Mouse (Mus musculus) hindlimb bud, embryonic 11.5 days (tissue): Measurements from ENCODE around the gene Kifap3.

ENCODE experiments used
- DNase-seq: peaks from one replicate; pipeline ENCODE4 v3.0.0-alpha.2; 2012; ENCODE audit warnings: low read depth, low spot score; ENCODE audit errors: extremely low spot score

Gene Kifap3

GRCm38 (mm10) chr1:163893294-163893693 lies 113.9 kb downstream of the Kifap3 start:
- no peak for DNase-seq

DNA sequence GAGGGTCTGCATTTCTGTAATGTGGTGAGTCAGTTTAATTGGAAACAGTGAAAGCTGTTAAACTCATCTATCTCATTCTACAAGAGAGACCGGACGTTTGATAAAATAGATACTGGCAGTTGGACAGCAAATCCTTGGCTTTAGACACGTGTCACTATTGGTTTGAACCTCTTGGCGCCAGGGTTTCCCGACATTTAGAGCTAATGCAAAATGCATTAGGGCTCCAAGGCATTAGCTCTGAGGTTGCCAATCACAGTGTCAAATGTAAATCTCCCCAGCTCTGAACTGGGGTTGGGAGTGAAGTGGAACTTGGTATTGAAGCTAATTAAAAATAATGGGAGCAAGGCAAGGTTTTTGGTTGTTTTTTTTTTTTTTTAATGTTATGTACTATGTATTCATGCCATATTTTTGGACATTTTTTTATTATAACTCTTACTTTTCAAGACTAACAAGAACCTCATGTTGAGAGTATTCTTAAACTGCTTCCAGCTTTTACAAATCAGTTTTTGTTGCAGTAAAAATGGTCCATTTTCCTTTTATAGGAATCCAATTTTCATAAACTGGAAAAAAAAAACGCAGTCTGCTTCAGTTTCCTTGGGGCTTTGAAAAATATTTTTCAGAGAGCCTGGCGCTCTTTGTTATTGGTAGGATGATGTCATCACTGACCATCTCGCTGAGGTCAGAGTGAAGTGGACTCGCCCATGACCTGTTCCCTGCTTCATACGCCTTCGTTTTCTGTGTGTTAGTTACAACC lies 114.6 kb downstream of the Kifap3 start:
- no peak for DNase-seq

GRCm38 (mm10) chr1:163898291-163898764 lies 118.9 kb downstream of the Kifap3 start:
- peak; percentile 91 for DNase-seq

DNA sequence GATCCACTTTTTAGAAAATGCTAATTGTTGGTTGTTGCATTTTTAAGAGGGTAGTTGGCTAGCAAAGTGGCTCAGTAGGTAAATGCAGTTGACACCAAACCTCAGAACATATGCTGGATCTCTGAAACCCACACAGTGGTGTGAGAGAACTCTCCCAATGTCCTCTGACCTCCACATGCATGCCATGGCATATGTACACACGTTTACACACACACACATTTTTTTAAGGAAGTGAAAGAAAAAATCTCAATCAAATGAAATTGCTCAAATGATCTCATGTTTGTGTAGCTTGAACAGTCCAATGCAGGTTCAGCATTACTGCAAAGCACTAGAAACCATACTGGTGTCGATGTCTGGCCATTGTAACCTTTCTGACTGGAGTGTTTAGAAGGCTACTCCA lies 120.2 kb downstream of the Kifap3 start:
- DNase-seq: no peak

DNA sequence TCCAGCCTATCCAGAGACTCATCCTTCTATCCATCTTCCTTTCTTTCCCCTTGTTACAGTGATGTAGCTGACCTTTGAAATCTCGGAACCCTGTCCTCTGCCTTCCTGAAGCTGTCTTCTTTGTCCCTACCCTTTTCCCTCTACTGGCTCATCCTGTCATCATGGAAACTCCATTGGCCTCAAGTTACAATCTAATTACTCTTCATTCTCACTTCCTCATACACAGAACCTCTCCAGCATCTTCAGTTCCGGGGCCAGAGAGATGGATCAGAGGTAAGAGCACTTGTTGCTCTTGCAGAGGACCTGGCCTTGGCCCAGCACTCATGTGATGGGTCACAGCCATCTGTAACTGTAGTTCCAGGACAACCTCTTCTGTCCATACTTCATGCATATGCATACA lies 120.8 kb downstream of the Kifap3 start:
- DNase-seq: no peak

DNA sequence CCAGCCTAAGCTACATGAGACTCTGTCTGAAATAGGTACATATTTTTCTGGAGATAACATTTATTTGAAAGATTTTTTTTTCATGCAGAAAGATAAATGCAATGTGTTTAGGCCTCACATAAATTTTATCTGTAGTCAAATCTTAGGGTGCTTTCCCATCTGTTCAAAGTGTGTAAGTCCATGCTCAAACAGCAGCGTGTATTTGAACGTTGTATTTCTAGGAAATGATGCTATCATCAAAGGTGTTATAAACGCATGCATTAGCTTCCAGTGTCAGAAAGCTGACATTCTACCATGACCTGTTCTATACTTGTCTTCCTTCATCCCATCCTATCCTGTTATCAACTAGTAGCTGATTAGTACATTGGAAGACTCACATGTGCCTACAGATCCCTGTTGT lies 124.0 kb downstream of the Kifap3 start:
- DNase-seq: no peak

- DNase-seq: no peak
Observed at GRCm38 (mm10) chr1:163907007-163907811, 127.8 kb downstream of the Kifap3 start.

DNA sequence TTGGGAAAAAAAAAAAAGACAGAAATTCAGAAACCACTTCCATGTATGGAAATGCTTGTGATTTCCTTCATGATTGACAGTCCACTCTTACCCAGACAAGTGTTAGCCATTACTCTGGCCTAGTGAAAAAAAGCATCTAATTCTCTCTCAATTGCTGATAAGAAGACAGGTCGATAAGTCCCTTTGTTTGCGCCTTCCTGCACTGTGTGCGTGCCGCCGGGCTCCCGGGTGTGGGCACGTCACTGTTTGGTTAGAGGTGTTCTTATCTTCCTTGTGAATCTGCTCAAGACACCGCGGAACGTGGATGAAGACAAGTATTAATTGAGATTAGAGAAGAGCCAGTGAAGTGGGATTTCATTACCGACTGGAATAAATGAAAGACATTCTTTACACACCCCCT lies 129.0 kb downstream of the Kifap3 start:
- DNase-seq: no peak

DNA sequence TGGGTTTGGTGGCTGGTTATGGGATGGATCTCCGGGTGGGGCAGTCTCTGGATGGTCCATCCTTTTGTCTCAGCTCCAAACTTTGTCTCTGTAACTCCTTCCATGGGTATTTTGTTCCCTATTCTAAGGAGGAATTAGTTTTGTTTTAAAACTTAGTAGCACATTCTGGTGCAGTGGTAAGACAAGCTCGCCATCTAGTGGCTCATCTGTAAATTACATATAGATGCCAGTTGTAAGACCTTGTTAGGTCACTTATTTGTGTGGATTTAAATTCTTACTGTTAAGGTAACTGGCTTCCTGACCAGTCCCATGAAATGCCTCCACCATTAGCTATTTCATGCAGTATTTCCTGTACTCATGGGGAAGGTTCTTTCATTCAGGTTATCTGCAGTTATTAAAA lies 131.0 kb downstream of the Kifap3 start:
- peak; percentile 79 for DNase-seq

DNA sequence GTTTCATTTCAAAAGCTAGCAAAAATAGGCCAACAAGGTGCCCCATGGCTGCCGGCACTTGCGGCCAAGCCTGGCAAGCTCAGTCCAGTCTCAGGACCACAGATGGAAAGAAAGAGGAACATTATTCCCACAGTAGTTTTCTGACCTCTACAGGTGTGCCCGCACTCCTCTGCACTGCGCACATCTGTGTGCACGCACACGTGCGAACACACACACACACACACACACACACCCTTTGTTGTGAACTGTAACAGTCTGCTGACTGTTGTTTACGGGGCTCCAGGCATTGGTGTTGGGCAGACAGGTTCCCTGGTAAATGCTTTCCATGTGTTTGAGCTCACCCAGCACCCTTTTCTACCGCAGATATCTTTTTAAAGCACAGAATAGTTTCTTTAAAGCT lies 131.4 kb downstream of the Kifap3 start:
- DNase-seq: no peak

DNA sequence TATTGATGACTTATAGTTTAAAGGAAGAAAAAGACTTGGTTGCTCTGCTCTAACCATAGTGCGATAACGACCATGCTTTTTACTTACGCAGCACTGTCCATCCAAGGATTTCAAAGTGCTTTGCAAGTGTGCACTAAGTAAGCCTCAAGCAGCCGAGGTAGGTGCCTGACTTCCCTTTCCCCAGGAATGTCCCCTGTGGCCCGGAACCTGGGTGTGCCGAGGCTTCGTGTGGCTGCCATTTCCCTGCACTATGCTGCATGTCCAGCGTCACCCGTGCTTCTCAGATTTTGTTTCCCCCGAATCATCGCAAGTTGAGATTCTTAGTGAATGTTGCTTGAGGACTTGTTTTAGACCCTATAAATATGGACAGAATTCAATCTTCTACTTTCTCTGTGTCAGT lies 132.6 kb downstream of the Kifap3 start:
- DNase-seq: no peak

- DNase-seq: no peak
Observed at GRCm38 (mm10) chr1:163917349-163918160, 138.2 kb downstream of the Kifap3 start.

- DNase-seq: no peak
Observed at GRCm38 (mm10) chr1:163924093-163924492, 144.7 kb downstream of the Kifap3 start.

- DNase-seq: no peak
Observed at GRCm38 (mm10) chr1:163928846-163929245, 149.5 kb downstream of the Kifap3 start, which contains the start of gene Scyl3. Gene Scyl3 (plus strand): TSS chr1:163929100.

DNA sequence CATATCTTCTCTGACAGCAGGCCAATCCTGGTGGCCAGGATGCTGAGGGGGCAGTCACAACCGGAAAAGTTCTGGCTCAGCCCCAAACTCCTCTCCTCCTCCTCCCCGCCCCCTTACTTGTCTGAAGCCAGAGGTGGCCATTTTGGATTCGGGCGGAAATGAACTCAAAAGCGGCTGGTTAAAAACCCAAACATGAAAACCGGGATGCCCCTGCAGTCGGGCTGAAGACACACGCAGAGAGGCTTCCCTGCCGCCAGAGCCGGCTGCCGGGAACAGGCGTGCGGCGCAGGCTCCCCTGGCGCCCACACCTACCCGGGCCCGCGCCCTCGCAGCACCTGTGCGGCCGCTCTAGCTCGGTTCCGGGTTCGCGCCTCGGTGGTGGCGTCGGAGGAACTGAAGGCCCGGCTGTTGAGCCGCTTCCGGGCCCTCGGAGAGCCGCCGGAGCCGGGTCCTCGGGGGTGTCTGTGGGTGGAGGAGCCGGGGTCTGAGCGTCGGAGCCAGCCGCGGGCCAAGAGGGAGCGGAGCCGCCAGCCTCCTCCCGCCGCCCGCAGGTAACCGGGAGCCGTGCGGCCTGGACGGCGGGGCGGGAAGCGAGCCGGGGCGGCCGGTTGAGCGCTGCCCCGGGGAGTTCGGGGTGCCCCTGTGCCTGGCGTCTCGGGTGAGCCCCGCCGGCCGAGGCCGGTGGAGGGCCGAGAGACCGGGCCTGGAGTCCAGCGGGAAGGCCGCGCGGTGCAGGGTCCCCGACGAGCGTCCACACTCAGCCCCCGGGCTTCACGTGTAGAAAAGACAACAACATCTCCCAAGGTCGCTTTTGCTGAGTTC lies 150.5 kb downstream of the Kifap3 start:
- peak; percentile 81 for DNase-seq

DNA sequence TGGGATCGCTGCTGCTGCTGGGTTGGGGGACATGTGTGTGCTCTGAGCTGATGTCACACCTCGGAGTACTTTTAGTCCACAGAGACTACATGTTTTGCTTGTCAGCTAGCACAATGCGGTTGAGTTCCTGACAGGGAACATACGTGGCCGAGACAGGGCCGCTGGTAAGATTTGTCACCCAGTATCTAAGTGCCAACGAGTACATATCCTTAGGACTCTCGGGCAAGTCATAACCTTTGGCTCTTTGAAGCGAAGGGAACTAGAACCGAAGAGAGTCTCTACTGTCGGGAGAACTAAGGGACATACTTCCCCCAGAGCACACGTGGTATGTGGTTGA lies 151.0 kb downstream of the Kifap3 start:
- no peak for DNase-seq

DNA sequence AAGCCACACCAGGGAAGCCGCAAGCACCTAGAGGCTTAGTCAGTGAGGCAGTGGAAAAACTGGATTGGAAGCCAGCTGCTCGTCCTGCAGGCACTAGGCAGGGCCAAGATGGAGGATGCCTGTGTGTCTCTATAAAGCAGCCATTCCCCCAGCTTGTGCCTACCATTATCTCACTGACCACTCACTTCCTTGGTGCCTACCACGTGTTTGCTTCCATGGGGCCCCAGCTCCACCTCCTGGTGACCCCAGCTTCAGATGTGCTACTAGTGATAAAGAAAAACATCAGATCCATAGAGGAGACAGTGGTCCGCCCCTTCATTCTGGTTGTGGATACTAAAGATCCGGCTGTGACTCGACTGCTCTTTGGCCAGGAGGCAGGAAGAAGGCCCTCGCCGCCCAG lies 152.4 kb downstream of the Kifap3 start:
- no peak for DNase-seq

DNA sequence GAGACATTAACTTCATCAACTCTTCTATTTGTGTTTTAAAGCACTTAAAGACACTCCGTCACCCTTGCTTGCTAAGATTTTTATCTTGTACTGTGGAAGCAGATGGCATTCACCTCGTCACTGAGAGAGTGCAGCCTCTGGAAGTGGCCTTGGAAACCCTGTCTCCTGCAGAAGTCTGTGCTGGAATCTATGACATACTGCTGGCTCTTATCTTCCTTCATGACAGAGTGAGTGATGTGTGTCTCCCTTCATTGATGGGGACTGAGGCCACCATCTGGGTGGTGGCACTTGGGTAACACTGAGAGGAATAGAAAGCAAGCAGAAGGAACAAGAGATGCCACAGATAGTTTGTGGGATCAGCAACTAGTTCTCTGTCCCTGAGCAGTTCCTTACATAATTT lies 155.2 kb downstream of the Kifap3 start:
- DNase-seq: no peak

- DNase-seq: no peak
Observed at GRCm38 (mm10) chr1:163942056-163942455, 162.7 kb downstream of the Kifap3 start.

GRCm38 (mm10) chr1:163953396-163953795 lies 174.0 kb downstream of the Kifap3 start:
- DNase-seq: no peak

DNA sequence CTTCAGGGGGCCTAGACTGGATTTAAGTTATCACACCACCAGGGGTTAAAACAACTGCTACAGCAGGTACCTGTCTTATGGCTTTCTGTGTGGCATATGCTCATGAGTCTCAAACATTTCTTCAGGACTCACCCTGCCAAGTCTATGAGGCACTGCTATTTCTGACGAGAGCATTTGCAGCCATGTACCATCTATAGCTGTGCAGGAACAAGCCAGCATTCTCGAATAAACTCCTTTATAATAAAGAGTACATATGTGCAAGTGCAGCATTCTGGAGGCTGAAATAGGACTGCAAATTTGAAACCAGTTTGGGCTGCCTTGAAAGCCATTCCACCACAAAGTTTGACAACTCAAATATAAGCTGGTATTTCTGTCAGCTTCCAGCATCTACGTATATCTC lies 178.7 kb downstream of the Kifap3 start:
- no peak for DNase-seq
